Mouse (Mus musculus): Measurements from ENCODE around the gene Ube2e3.

The Ube2e3 gene

DNA sequence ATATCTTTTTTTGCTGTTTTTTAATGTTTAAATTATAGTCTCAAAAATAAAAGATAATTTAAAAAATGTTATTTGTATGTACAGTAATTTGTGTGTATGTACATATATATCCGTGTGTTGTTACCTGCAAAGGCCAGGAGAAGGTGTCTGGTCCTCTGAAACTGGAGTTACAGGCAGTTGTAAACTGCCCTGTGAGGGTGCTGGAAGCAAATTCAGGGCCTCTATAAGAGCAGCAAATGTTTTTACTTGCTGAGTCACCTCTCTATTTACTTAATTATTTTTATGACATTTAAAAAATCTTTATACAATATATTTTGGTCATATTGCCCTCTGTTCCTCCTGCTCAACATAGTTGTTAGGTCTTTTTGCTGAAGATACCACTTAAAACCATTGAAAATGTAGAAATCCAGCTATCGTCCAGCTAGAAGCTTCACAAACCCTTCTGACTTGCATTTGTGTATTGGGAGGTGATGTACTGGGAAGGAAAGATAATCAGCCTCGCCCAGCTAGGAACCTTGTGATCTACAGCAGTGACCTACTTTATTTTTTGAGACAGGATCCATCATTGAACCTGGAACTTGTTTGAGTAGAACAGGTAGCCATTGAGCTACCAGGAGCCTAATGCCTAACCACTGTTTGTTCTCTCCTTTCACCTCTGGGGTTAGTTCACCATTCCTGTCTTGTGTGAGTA lies 15.0 kb downstream of the Ube2e3 start:
- no peak for DNase-seq

DNA sequence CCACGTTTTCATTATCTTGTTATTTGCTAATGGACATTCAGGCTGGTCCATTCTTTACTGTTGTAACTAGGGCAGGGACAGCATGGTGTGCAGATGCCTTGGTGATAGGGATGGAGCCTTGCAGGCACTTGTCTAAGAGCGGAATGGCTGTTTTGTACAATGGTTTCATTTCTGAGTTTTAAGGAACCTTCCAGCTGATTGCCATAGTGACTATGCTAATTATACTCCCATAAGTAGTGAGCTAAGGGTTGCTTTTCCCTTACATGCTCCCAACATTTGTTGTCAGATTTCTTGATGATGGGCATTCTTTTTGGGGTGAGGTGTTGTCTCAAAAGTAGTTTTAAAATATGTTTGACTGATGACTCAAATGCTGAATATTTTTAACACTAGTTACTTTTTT lies 18.5 kb downstream of the Ube2e3 start:
- no peak for DNase-seq

- DNase-seq = no peak
Observed at GRCm38 (mm10) chr2:78888190-78888589, 20.3 kb downstream of the Ube2e3 start.

DNA sequence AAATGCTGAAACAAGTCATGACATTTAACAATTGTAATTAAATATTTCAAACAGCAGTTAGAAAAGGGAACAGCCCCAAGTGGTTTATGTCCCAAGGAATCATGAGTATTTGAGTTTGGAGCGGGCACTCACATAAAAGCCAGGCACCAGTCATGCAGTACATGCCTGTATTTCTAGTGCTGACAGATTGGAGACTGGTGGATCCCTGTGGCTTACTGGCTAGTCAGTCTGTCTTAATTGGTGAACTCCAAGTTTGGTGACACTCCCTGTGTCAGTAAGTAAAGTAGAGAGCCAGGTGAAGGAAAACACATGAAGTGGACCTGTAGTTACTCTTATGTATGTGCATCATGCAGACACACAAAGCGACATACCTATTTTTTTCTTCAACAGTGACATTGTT lies 27.3 kb downstream of the Ube2e3 start:
- no peak for DNase-seq

GRCm38 (mm10) chr2:78905916-78906315 lies 38.0 kb downstream of the Ube2e3 start:
- DNase-seq = no peak

- no peak for DNase-seq
Observed at GRCm38 (mm10) chr2:78911516-78911915, 43.6 kb downstream of the Ube2e3 start.

DNA sequence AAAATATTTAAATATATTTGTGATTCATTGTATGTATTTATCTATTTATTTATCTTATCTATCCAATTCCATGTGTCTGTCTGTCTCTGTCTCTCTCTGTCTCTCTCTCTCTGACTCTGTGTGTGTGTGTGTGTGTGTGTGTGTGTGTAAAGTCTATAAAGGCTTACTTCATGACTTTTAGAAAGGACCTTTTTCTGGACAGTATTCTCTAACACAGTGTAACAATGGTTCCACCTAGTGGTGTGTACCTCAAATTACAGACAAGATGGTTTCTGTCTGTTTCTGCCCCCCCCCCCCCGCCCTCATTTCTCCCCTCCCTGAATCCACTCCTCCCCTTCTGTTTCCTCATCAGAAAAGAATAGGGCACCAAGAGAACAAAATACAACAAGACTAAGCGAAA lies 46.9 kb downstream of the Ube2e3 start:
- DNase-seq = no peak

GRCm38 (mm10) chr2:78922980-78923674 lies 55.2 kb downstream of the Ube2e3 start:
- no peak for DNase-seq

GRCm38 (mm10) chr2:78925807-78926206 lies 57.9 kb downstream of the Ube2e3 start:
- no peak for DNase-seq

- DNase-seq = no peak
Observed at GRCm38 (mm10) chr2:78927625-78928024, 59.7 kb downstream of the Ube2e3 start.

- DNase-seq = no peak
Observed at GRCm38 (mm10) chr2:78928080-78928479, 60.2 kb downstream of the Ube2e3 start.

GRCm38 (mm10) chr2:78931358-78931757 lies 63.4 kb downstream of the Ube2e3 start:
- no peak for DNase-seq

GRCm38 (mm10) chr2:78959451-78959850 lies 91.5 kb downstream of the Ube2e3 start:
- no peak for DNase-seq

DNA sequence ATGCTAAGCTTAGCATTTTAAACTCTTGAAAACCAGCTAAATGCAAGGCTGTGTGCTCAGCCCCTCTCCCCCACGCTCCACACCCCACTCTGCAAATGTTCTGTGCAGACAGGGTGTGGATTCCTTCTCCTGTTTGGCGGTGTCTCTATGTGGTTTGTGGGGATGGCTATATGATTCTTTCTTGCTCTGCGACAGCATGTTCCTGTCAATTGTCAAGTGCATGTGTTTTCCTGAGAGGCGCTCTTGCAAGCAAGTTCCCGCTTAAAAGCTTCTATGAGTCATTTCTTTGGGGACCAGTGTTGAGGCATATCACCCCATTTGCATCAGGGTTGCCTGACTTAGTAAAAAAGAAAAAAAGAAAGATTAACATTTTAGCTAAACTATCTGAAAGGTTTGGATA lies 92.4 kb downstream of the Ube2e3 start:
- no peak for DNase-seq

DNA sequence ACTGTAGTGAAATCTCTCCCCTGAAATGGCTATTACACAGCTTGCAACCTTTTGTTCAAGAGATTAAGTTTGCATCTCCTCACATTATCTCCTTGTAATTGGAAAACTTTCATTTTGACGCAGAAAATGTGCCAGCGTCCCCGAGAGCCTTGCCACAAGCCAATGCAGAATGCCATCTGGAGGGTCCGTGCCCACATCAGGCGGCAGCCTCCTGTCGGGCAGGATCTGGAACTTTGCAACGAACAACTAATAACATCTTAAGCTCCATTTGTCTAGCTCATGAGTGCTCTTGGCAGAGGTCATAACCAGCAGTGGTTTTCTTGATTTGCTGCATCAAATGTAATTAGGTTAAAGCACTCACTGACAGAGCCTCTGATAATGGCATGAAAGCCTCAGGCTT lies 93.1 kb downstream of the Ube2e3 start:
- no peak for DNase-seq

DNA sequence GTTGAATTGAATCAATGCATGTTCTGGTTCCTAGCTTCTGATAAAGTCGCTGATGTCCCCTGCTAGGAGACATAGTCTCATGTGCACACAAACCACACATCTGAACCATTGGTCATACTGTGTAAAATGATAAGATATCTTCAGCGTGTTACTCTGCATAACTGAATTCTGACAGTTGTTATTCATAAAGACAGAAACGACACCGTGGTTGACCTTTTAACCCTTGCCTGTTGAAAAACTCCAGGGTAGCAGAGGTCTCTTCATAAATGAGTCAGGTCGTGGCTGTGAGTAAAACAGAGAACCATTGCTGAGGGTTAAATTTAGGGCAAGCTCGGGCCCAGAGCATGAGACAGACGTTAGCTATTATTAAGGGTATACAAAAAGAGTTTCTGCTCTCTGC lies 93.7 kb downstream of the Ube2e3 start:
- DNase-seq = no peak

- no peak for DNase-seq
Observed at GRCm38 (mm10) chr2:78964995-78965394, 97.1 kb downstream of the Ube2e3 start.

- DNase-seq = no peak
Observed at GRCm38 (mm10) chr2:78965396-78965795, 97.5 kb downstream of the Ube2e3 start.

DNA sequence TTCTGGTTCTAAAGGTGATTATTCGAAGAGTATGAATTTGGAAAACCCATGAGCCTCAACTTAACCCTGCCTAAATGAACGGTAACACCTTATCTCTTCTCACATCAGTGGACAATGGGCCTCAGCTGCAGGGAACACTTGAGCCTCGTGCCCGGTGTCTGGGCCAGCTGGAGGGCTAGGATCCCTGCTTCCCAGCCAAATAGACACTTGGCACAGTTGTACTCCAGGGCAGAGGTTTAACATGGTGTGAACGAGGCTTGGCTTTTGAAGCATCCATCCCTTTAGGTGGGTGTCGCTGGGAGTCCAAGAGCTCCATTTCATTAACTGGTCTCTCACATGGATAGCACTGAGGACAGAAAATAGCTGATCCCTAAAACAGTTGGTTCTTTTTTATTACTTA lies 102.2 kb downstream of the Ube2e3 start:
- no peak for DNase-seq

All from kidney, adult 18-20 months (tissue).